Mouse (Mus musculus): ENCODE data around the gene Fam181b.

Gene Fam181b

GRCm38 (mm10) chr7:93123936-93124335 lies 44.3 kb downstream of the Fam181b start:
- in situ Hi-C loops (cut with MboI; ENCODE audit: unreplicated experiment in 2 of 2) = no loop called here
